Mouse (Mus musculus) brain, adult 10 weeks (tissue): ENCODE data around the gene Ercc1. TPM values are rescaled to one million over a fixed set of nuclear protein-coding genes. Genes with fewer than 3 reads are reported as not detected.

Experiments
- polyA plus RNA-seq: library from polyadenylated mRNA; stranded (reverse); fragments of 350-450 nt; fragmentation: Illumina TruSeq; extraction: RNeasy Lipid Tissue Mini Kit (QIAGEN cat#74804); gene quantifications from one replicate; pipeline ENCODE4 v1.2.3, GENCODE M21; 2015; ENCODE audit warnings: low read depth, low replicate concordance

The Ercc1 gene
- polyA plus RNA-seq, result 39.0 TPM

GRCm38 (mm10) chr7:19344237-19344847, at the start of gene Ercc1:
Gene Ercc1, plus strand, starts transcription at chr7:19344778.

GRCm38 (mm10) chr7:19309884-19310641, 34.5 kb upstream of the Ercc1 start, which contains the start of gene Fosb:
Gene Fosb, minus strand, starts transcription at chr7:19310051.

GRCm38 (mm10) chr7:19359299-19359891, 14.8 kb downstream of the Ercc1 start, which contains the start of the genes Cd3eap and Ppp1r13l:
Gene Cd3eap, minus strand, starts transcription at chr7:19359483.
Gene Ppp1r13l, plus strand, starts transcription at chr7:19359749.

DNA sequence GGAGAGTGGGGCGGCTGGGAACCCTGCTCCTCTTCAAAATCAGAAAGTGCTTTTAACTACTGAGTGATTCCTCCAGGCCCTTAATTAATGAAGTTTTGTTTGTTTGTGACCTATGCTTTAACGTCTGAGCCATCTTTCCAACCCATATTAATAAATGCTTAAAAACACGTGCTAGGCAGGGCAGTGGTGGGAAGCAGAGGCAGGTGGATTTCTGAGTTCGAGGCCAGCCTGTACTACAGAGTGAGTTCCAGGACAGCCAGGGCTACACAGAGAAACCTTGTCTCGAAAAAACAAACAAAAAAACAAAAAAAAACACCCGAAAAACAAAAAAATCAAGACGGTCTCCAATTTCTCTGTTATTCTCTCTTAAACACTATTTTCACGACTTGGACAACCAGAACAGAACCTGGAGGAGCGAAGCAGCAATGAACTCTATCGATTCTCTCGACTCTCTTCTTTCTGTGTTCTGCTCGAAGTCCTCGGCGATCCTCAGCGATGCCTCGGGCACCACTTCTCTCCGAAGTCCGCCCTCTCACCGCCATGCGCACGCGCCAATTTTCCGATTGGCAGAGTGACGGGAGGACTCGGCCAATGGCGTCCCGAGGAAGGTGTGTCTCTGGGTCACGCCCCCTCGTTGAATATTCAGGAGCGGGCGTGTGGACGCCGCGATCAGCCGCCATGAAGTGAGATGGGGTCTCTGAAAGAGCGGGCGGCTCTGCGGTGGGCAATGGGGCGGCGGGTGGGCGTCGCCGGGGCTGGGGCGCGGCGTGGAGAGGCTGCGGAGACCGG, 37.0 kb downstream of the Ercc1 start, which contains the start of gene Ercc2:
Gene Ercc2 (plus strand): TSS at position 634 of the 789 bp plus-strand sequence.

GRCm38 (mm10) chr7:19403731-19404296, 59.2 kb downstream of the Ercc1 start, which contains the start of gene Klc3:
Gene Klc3, minus strand, starts transcription at chr7:19404104.

DNA sequence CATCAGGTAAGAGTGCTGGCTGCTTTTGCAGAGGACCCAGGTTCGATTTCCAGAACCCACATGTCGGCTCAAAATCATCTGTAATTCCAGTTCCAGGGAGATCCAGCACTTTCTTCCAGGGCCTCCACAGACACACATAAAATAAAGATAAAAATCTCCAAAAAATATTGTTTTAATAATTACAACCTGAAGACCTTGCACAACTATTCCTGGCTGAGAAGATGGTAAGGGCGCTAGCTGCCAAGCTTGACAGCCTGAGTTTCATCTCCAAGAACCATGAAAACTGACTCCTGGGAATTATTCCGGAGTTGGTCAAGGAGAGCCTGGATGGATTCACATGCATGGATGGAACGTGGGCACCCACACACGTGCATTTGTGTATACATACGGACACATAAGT, 59.9 kb downstream of the Ercc1 start, which contains the start of gene Ckm:
Gene Ckm (plus strand): TSS at position 301 of the 400 bp plus-strand sequence.

Other genes with a start within 250 kb of the Ercc1 start
- 0.33 TPM for gene Gm4969, start 226.4 kb upstream of the Ercc1 start, polyA plus RNA-seq
- gene Fbxo46, start 224.9 kb upstream of the Ercc1 start, polyA plus RNA-seq, result 7.9 TPM
- gene Qpctl, start 195.5 kb upstream of the Ercc1 start, polyA plus RNA-seq, result 14.4 TPM
- 82.5 TPM for gene Snrpd2, start 195.1 kb upstream of the Ercc1 start, polyA plus RNA-seq
- gene Gipr, start 178.7 kb upstream of the Ercc1 start, polyA plus RNA-seq, result 1.8 TPM
- gene Eml2, start 168.4 kb upstream of the Ercc1 start, polyA plus RNA-seq, result 113 TPM
- 3.4 TPM for gene Gpr4, start 132.2 kb upstream of the Ercc1 start, polyA plus RNA-seq
- gene Opa3, start 116.4 kb upstream of the Ercc1 start, polyA plus RNA-seq, result 44.3 TPM
- 14.7 TPM for gene Vasp, start 73.0 kb upstream of the Ercc1 start, polyA plus RNA-seq
- gene Ppm1n, start 64.7 kb upstream of the Ercc1 start, polyA plus RNA-seq, result not detected
- 116 TPM for gene Rtn2, start 62.2 kb upstream of the Ercc1 start, polyA plus RNA-seq
- gene Fosb, start 34.7 kb upstream of the Ercc1 start, polyA plus RNA-seq, result 8.0 TPM
- 17.9 TPM for gene Cd3eap, start 14.7 kb downstream of the Ercc1 start, polyA plus RNA-seq
- gene Ppp1r13l, start 15.0 kb downstream of the Ercc1 start, polyA plus RNA-seq, result 2.5 TPM
- gene Ercc2, start 37.2 kb downstream of the Ercc1 start, polyA plus RNA-seq, result 28.2 TPM
- gene Klc3, start 59.3 kb downstream of the Ercc1 start, polyA plus RNA-seq, result 2.6 TPM
- gene Ckm, start 60.0 kb downstream of the Ercc1 start, polyA plus RNA-seq, result 0.62 TPM
- gene Mark4, start 114.0 kb downstream of the Ercc1 start, polyA plus RNA-seq, result 41.6 TPM
- 0.21 TPM for gene Exoc3l2, start 118.6 kb downstream of the Ercc1 start, polyA plus RNA-seq
- 7.8 TPM for gene Bloc1s3, start 163.6 kb downstream of the Ercc1 start, polyA plus RNA-seq
- 20.7 TPM for gene Trappc6a, start 163.6 kb downstream of the Ercc1 start, polyA plus RNA-seq
- gene Nkpd1, start 173.1 kb downstream of the Ercc1 start, polyA plus RNA-seq, result 0.51 TPM
- 121 TPM for gene Ppp1r37, start 218.3 kb downstream of the Ercc1 start, polyA plus RNA-seq
- gene Zfp296, start 232.5 kb downstream of the Ercc1 start, polyA plus RNA-seq, result 2.2 TPM
- 70.4 TPM for gene Gemin7, start 232.8 kb downstream of the Ercc1 start, polyA plus RNA-seq